Mouse (Mus musculus) adrenal gland, postnatal 36 days (tissue): ENCODE results near the gene Zbtb14. TPM values are rescaled to one million over a fixed set of nuclear protein-coding genes. Genes with fewer than 3 reads are reported as not detected.
A peak's percentile ranks its signal among the peaks of the same experiment; 100 is the strongest.

Experiments
- DNase-seq, 2 experiments: peaks; one replicate each; pipeline ENCODE4 v3.0.0; 2021; ENCODE audit warnings: mixed read lengths in 1 of 2
- long read RNA-seq, 2 experiments: library from polyadenylated mRNA; stranded (forward); transcript quantifications; one replicate each; pipeline ENCODE4 v2.0.0; 2021; ENCODE audit warnings: borderline sequencing depth in 2 of 2
- total RNA-seq, 2 experiments: library from RNA; stranded (reverse); gene quantifications; 2 replicates each; pipeline ENCODE4 v1.2.3; 2021

Gene Zbtb14
- total RNA-seq = 10 to 100 TPM; 14.5 to 17.4 TPM
- long read RNA-seq, experiment 1, full-length matches to known transcripts = 14 of 18 reads
- long read RNA-seq, experiment 1, partial matches to known transcripts = 0 of 18 reads
- long read RNA-seq, experiment 1, other reads (novel, unspliced or antisense) = 4 of 18 reads
- long read RNA-seq, experiment 2, full-length matches to known transcripts = 10 of 10 reads
- long read RNA-seq, experiment 2, partial matches to known transcripts = 0 of 10 reads
- long read RNA-seq, experiment 2, other reads (novel, unspliced or antisense) = 0 of 10 reads

- peak; percentile 94 to 96 for DNase-seq
Measured at GRCm38 (mm10) chr17:69382511-69383100, at the start of gene Zbtb14. Gene Zbtb14 (plus strand): TSS chr17:69383050.

GRCm38 (mm10) chr17:69346056-69346455 lies 36.8 kb upstream of the Zbtb14 start:
- DNase-seq = no peak

- DNase-seq = peak; percentile 1 to 5
Measured at GRCm38 (mm10) chr17:69349014-69349531, 33.8 kb upstream of the Zbtb14 start.

GRCm38 (mm10) chr17:69365049-69365448 lies 17.8 kb upstream of the Zbtb14 start:
- peak; percentile 4 to 18 for DNase-seq

GRCm38 (mm10) chr17:69380838-69381237 lies 2.0 kb upstream of the Zbtb14 start:
- no peak for DNase-seq

GRCm38 (mm10) chr17:69383201-69383940 lies 521 bp downstream of the Zbtb14 start:
- peak; percentile 79 to 88 for DNase-seq

- DNase-seq = peak; percentile 64 to 73
Measured at GRCm38 (mm10) chr17:69383941-69384665, 1.3 kb downstream of the Zbtb14 start.

GRCm38 (mm10) chr17:69396147-69397033 lies 13.5 kb downstream of the Zbtb14 start:
- DNase-seq = peak; percentile 21 to 58

GRCm38 (mm10) chr17:69397163-69397562 lies 14.3 kb downstream of the Zbtb14 start:
- no peak for DNase-seq

GRCm38 (mm10) chr17:69398092-69398491 lies 15.2 kb downstream of the Zbtb14 start:
- DNase-seq = no peak

- DNase-seq = no peak
Measured at GRCm38 (mm10) chr17:69401146-69401545, 18.3 kb downstream of the Zbtb14 start.

- no peak for DNase-seq
Measured at GRCm38 (mm10) chr17:69416163-69416562, 33.3 kb downstream of the Zbtb14 start.

GRCm38 (mm10) chr17:69416920-69417661 lies 34.2 kb downstream of the Zbtb14 start:
- peak; percentile 97 for DNase-seq

GRCm38 (mm10) chr17:69417724-69418373 lies 35.0 kb downstream of the Zbtb14 start:
- no peak for DNase-seq

GRCm38 (mm10) chr17:69421592-69421991 lies 38.7 kb downstream of the Zbtb14 start:
- no peak for DNase-seq

GRCm38 (mm10) chr17:69437836-69438235 lies 55.0 kb downstream of the Zbtb14 start:
- DNase-seq = no peak

- no peak for DNase-seq
Measured at GRCm38 (mm10) chr17:69438486-69438885, 55.6 kb downstream of the Zbtb14 start.

- DNase-seq = peak; percentile 87 to 90
Measured at GRCm38 (mm10) chr17:69438990-69439491, 56.2 kb downstream of the Zbtb14 start, which contains the start of gene Akain1. Gene Akain1 (plus strand): TSS chr17:69439326.
